Mouse (Mus musculus): Measurements from ENCODE around the gene Gm49510. TPM values are rescaled to one million over a fixed set of nuclear protein-coding genes. Genes with fewer than 3 reads are reported as not detected.

Gene Gm49510
- total and polyA plus RNA-seq, 3 experiments: 0.12 to 0.25 TPM; not detected in 1

DNA sequence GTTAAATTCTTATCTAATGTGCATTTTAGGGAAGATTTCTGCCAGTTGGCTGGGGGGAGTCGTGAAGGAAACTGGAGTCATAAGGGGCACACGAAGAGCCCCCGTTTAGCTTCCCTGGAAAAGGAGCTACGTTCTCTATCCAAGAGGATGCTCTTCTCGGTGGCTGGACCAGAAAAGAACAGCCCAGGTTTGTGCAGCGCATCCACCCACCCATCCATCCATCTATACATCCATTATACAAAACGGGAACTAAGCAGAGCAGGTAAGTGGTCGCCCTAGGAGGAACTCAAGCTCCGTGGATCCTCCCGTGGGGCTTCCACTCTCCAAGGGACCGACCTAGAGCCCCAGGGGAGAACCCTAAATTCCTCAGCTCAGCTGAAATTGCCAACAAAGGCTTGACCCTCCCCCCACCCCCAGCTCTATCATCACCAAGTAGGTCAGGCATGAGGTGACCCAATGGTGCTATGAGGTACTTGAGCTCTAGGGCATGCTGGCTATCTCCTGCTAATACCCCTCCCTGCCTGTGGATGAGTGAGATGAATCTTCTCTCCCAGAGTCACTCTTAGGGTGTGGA lies 48.8 kb downstream of the Gm49510 start:
- Histone ChIP-seq H3K4me1 (ENCODE audit: control insufficient read depth in 1 of 2, insufficient read depth in 2 of 2) (peaks cover 0 to 4% of the 10 kb centered on the region in 2 experiments; a peak in 2 of 4 replicates), H3K27ac (ENCODE audit: insufficient read depth, low read depth) (no peak overlapping the region), H3K9ac (ENCODE audit: insufficient read depth, low read depth) (0 out of 2 replicates have a peak overlapping the region, but pooled peaks have one; percentile 15), H3K36me3 (replicated peaks in 1 of 2; ENCODE audit: control insufficient read depth in 1 of 2, insufficient read depth in 1 of 2, low read length in 1 of 2) (peaks cover 0 to 4% of the 10 kb centered on the region in 2 experiments), H3K27me3 (replicated peaks) (peaks cover 2% of the 10 kb centered on the region), H3K9me3 (replicated peaks; ENCODE audit: low read length) (no peaks in the 10 kb centered on the region), H3K4me3 (replicated peaks in 1 of 3; ENCODE audit: low read depth in 2 of 3, low read length in 2 of 3, poor library complexity in 1 of 3) (peak overlapping the region in 2 of 3 experiments; percentile 36 to 58), H3K79me2 (replicated peaks; ENCODE audit: control insufficient read depth, extremely low read depth, insufficient read depth, poor library complexity, severe bottlenecking) (no peaks in the 10 kb centered on the region), H3K4me2 (ENCODE audit: insufficient read depth, low read depth, poor library complexity, severe bottlenecking) (peak overlapping the region; percentile 96)
- dilution Hi-C loops (cut with MboI; ENCODE audit: extremely low pct_ligation_motif_present, extremely low pct_unique_long_range_greater_than_20kb, low sequenced_read_pairs): no loop called here
- in situ Hi-C loops (cut with MboI; ENCODE audit: low pct_ligation_motif_present, low pct_unique_long_range_greater_than_20kb, low sequenced_read_pairs): loop anchor here (5.0 kb wide), 1 partner anchor 41 kb away; no protein-coding TSS in a partner anchor
- no peak for TF ChIP-seq NELFE (IDR thresholded peaks at IDR 0.05; ENCODE audit: low read depth, low read length)
- no peak for TF ChIP-seq HCFC1 (IDR thresholded peaks at IDR 0.05; ENCODE audit: low read depth, low read length)
- no peak for TF ChIP-seq E2F4 (IDR thresholded peaks at IDR 0.05; ENCODE audit: insufficient replicate concordance, low read depth, low read length)
- TF ChIP-seq CTCF (conservative IDR thresholded peaks at IDR 0.05 in 1 of 2, IDR thresholded peaks at IDR 0.05 in 1 of 2; ENCODE audit: low read depth in 2 of 2, low read length in 2 of 2): no peak
- TF ChIP-seq KAT2A (IDR thresholded peaks at IDR 0.05; ENCODE audit: insufficient replicate concordance, low read length): no peak
- no peak for TF ChIP-seq PAX5 (IDR thresholded peaks at IDR 0.05; ENCODE audit: low read length)
- no peak for TF ChIP-seq ELF1 (IDR thresholded peaks at IDR 0.05; ENCODE audit: low read depth, low read length)
- no peak for TF ChIP-seq CHD1 (IDR thresholded peaks at IDR 0.05; ENCODE audit: low read depth, low read length)
- no peak for DNase-seq (ENCODE audit: extremely low read depth)

DNA sequence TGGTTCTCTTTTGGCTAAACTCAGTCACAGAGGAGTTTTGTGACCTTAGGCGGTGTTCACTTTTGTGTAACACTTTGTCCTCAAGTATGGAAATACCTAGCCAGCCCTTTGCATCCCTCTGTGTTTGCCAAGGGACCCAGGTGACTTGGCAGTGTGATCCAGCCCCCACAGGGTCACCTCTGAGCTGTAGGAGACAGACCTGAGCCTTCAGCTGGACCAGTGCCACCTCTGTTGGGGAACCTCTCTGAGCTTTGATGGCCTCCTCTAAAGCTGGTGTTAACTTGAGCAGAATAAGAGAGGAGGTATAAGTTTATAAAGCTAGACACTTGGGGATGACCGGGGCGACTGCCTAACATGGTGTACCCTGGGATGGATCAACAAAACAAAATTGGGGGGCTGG lies 49.4 kb downstream of the Gm49510 start:
- Histone ChIP-seq H3K79me2 (replicated peaks; ENCODE audit: control insufficient read depth, extremely low read depth, insufficient read depth, poor library complexity, severe bottlenecking) (no peaks in the 10 kb centered on the region), H3K36me3 (replicated peaks in 1 of 2; ENCODE audit: control insufficient read depth in 1 of 2, insufficient read depth in 1 of 2, low read length in 1 of 2) (no peaks in the 10 kb centered on the region), H3K4me1 (ENCODE audit: control insufficient read depth in 1 of 2, insufficient read depth in 2 of 2) (peaks cover 0 to 4% of the 10 kb centered on the region in 2 experiments; a peak in 2 of 4 replicates), H3K9me3 (replicated peaks; ENCODE audit: low read length) (no peaks in the 10 kb centered on the region), H3K4me3 (replicated peaks in 1 of 3; ENCODE audit: low read depth in 2 of 3, low read length in 2 of 3, poor library complexity in 1 of 3) (no peak overlapping the region), H3K4me2 (ENCODE audit: insufficient read depth, low read depth, poor library complexity, severe bottlenecking) (no peak overlapping the region), H3K9ac (ENCODE audit: insufficient read depth, low read depth) (no peak overlapping the region), H3K27me3 (replicated peaks) (peaks cover 4% of the 10 kb centered on the region), H3K27ac (ENCODE audit: insufficient read depth, low read depth) (no peak overlapping the region)
- dilution Hi-C loops (cut with MboI; ENCODE audit: extremely low pct_ligation_motif_present, extremely low pct_unique_long_range_greater_than_20kb, low sequenced_read_pairs) (no loop called here), in situ Hi-C loops (cut with MboI; ENCODE audit: low pct_ligation_motif_present, low pct_unique_long_range_greater_than_20kb, low sequenced_read_pairs) (loop anchor here (5.0 kb wide), 1 partner anchor 42 kb away; no protein-coding TSS in a partner anchor)
- no peak for DNase-seq (ENCODE audit: extremely low read depth)
- no peak for TF ChIP-seq ETS1 (conservative IDR thresholded peaks at IDR 0.05; ENCODE audit: low read depth, low read length)
- no peak for TF ChIP-seq TCF12 (IDR thresholded peaks at IDR 0.05; ENCODE audit: low read depth, low read length)
- TF ChIP-seq HCFC1 (IDR thresholded peaks at IDR 0.05; ENCODE audit: low read depth, low read length): no peak
- no peak for TF ChIP-seq USF1 (IDR thresholded peaks at IDR 0.05; ENCODE audit: low read depth, low read length)
- TF ChIP-seq USF2 (conservative IDR thresholded peaks at IDR 0.05; ENCODE audit: low read depth, low read length): no peak
- no peak for TF ChIP-seq SIN3A (IDR thresholded peaks at IDR 0.05; ENCODE audit: low read length)
- no peak for TF ChIP-seq ZNF384 (IDR thresholded peaks at IDR 0.05; ENCODE audit: low read depth, low read length)
- no peak for TF ChIP-seq ZKSCAN1 (IDR thresholded peaks at IDR 0.05; ENCODE audit: borderline replicate concordance, low read depth, low read length)
- TF ChIP-seq GABPA (IDR thresholded peaks at IDR 0.05; ENCODE audit: insufficient replicate concordance, low read depth, low read length): no peak
- no peak for TF ChIP-seq POLR2AphosphoS2 (IDR thresholded peaks at IDR 0.05; ENCODE audit: low read depth, low read length)
- no peak for TF ChIP-seq RAD21 (IDR thresholded peaks at IDR 0.05; ENCODE audit: low read depth, low read length)
- no peak for TF ChIP-seq SMC3 (IDR thresholded peaks at IDR 0.05; ENCODE audit: low read depth, low read length)
